Mouse (Mus musculus) CD4-positive naive resting alpha-beta T cell, adult 57 days (primary cell): ENCODE measurements around the gene Olfr309. TPM values are rescaled to one million over a fixed set of nuclear protein-coding genes. Genes with fewer than 3 reads are reported as not detected.

Experiments used
- total RNA-seq: library from RNA; stranded (reverse); gene quantifications from one replicate; pipeline ENCODE4 v1.2.4, GENCODE M21; 2023

The Olfr309 gene
- not detected for total RNA-seq

GRCm38 (mm10) chr7:86313608-86314007, at the start of gene Olfr309:
Gene Olfr309, minus strand, starts transcription at chr7:86313708.

GRCm38 (mm10) chr7:86337486-86337885, 24.0 kb upstream of the Olfr309 start, which contains the start of gene Olfr307:
Gene Olfr307, minus strand, starts transcription at chr7:86337586.

DNA sequence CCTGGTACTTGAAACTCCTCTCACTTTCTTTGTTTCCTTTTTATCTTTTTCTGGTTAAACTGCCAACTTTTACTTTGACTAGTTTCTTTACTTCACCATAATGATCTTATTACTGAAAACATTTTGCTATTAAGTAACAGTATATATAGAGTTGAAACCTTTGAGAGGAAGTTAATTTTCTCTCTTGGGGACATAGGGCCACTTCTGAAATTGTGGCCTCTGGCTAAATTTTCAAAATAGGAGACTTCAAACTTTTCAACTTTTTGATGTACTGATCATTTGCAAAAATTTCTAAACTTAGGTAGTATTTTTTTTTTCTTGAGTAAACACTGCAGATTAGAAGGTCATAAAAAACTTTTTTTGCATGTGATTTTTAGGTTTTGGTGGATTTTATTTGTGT, 12.0 kb upstream of the Olfr309 start, which contains the start of gene Olfr308:
Olfr308 (minus strand) TSS at position 101 of the 400 bp plus-strand sequence.

GRCm38 (mm10) chr7:86277072-86277471, 36.4 kb downstream of the Olfr309 start, which contains the start of gene Olfr310:
Gene Olfr310, minus strand, starts transcription at chr7:86277172.

Other genes with a start within 250 kb of the Olfr309 start
- gene Vmn2r75, start 141.9 kb downstream of the Olfr309 start, total RNA-seq: not detected
- not detected for gene Vmn2r76, start 67.4 kb downstream of the Olfr309 start, total RNA-seq
- gene Olfr310, start 36.5 kb downstream of the Olfr309 start, total RNA-seq: not detected
- not detected for gene Olfr308, start 11.9 kb upstream of the Olfr309 start, total RNA-seq
- not detected for gene Olfr307, start 23.9 kb upstream of the Olfr309 start, total RNA-seq
- not detected for gene Olfr305, start 53.2 kb upstream of the Olfr309 start, total RNA-seq
- not detected for gene Olfr304, start 73.0 kb upstream of the Olfr309 start, total RNA-seq
- gene Olfr303, start 84.1 kb upstream of the Olfr309 start, total RNA-seq: not detected
- gene Olfr301, start 90.1 kb upstream of the Olfr309 start, total RNA-seq: not detected
- gene Olfr299, start 146.2 kb upstream of the Olfr309 start, total RNA-seq: not detected
- gene Olfr298, start 178.8 kb upstream of the Olfr309 start, total RNA-seq: not detected
- not detected for gene Olfr297, start 206.3 kb upstream of the Olfr309 start, total RNA-seq